Mouse (Mus musculus): Measurements from ENCODE around the gene Slc35g2. TPM values are rescaled to one million over a fixed set of nuclear protein-coding genes. Genes with fewer than 3 reads are reported as not detected.

Gene Slc35g2
- total RNA-seq, 1 experiment: 2.1 TPM

DNA sequence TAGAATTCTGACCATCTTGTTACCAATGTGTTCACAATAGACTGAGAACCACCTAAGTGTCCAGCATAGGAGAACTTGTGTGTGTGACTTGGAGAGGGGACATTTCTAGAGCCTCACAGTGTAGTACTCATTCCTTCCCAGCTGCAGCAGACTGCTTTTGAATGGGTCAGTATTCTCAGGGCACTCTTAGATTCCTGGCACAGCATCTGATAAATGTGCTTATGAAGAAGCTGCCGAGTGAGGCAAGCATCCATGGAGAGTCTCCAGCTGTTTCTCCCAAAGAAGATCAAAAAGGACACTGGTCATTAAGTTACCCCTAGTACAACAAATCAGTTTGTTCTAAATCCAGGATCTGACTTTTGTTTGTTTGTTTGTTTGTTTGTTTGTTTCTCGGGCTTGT, 2.4 kb upstream of the Slc35g2 start:
- Histone ChIP-seq H3K4me3 (ENCODE audit: insufficient read depth in 1 of 2, low read depth in 1 of 2, low read length in 2 of 2, poor library complexity in 1 of 2, severe bottlenecking in 1 of 2) (no peak overlapping the region), H3K4me1 (ENCODE audit: control insufficient read depth in 2 of 2, insufficient read depth in 2 of 2, low read length in 2 of 2, poor library complexity in 1 of 2) (0 out of 4 replicates have a peak, but pooled peaks cover 0 to 2% of the 10 kb centered on the region in 2 experiments), H3K9ac (ENCODE audit: insufficient read depth, low read depth, low read length, poor library complexity, severe bottlenecking) (no peak overlapping the region), H3K36me3 (ENCODE audit: control insufficient read depth, insufficient read depth, low read length, poor library complexity, severe bottlenecking) (no peaks in the 10 kb centered on the region), H3K27ac (ENCODE audit: insufficient read depth, low read depth, low read length, poor library complexity, severe bottlenecking) (no peak overlapping the region), H3K9me3 (ENCODE audit: control insufficient read depth, insufficient read depth, low read depth, low read length) (no peaks in the 10 kb centered on the region)
- DNase-seq (ENCODE audit: low read depth, low spot score): no peak
- in situ Hi-C loops (cut with MboI; ENCODE audit: low sequenced_read_pairs in 2 of 2, unreplicated experiment in 2 of 2): no loop called here
- TF ChIP-seq CHD2 (IDR thresholded peaks at IDR 0.05; ENCODE audit: low read depth, low read length) (no peak), ZNF384 (IDR thresholded peaks at IDR 0.05; ENCODE audit: low read depth, low read length) (no peak), HCFC1 (IDR thresholded peaks at IDR 0.05; ENCODE audit: borderline replicate concordance, insufficient read depth, low read length) (no peak), MAFK (IDR thresholded peaks at IDR 0.05; ENCODE audit: insufficient read depth, low read depth, low read length) (no peak), ZC3H11A (IDR thresholded peaks at IDR 0.05; ENCODE audit: borderline replicate concordance, low read depth, low read length) (no peak)

DNA sequence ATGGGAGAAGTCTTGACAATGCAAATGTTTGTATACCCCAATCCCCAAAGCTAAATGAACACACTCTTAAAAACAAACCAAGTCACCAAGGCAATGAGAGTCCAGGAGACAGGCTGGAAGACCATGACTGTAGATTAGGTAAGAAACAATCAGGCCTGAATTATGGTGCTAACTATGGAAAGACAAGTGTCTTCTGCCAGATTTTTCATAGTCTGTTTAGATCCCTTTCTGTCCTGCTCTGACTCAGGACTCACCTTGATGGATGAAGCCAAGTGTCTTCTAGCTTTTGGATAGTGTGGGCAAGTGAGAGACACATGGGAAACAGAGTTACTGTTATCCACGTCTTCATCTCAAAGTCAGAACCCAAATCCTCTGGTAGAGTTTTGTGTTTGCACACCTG, 621 bp upstream of the Slc35g2 start:
- Histone ChIP-seq H3K9me3 (ENCODE audit: control insufficient read depth, insufficient read depth, low read depth, low read length) (no peaks in the 10 kb centered on the region), H3K4me1 (ENCODE audit: control insufficient read depth in 2 of 2, insufficient read depth in 2 of 2, low read length in 2 of 2, poor library complexity in 1 of 2) (0 out of 4 replicates have a peak, but pooled peaks cover 0 to 2% of the 10 kb centered on the region in 2 experiments), H3K36me3 (ENCODE audit: control insufficient read depth, insufficient read depth, low read length, poor library complexity, severe bottlenecking) (no peaks in the 10 kb centered on the region), H3K27ac (ENCODE audit: insufficient read depth, low read depth, low read length, poor library complexity, severe bottlenecking) (no peak overlapping the region), H3K9ac (ENCODE audit: insufficient read depth, low read depth, low read length, poor library complexity, severe bottlenecking) (no peak overlapping the region), H3K4me3 (ENCODE audit: insufficient read depth in 1 of 2, low read depth in 1 of 2, low read length in 2 of 2, poor library complexity in 1 of 2, severe bottlenecking in 1 of 2) (no peak overlapping the region)
- no peak for TF ChIP-seq ZNF384 (IDR thresholded peaks at IDR 0.05; ENCODE audit: low read depth, low read length)
- TF ChIP-seq CHD2 (IDR thresholded peaks at IDR 0.05; ENCODE audit: low read depth, low read length): no peak
- no peak for TF ChIP-seq ZC3H11A (IDR thresholded peaks at IDR 0.05; ENCODE audit: borderline replicate concordance, low read depth, low read length)
- TF ChIP-seq MAFK (IDR thresholded peaks at IDR 0.05; ENCODE audit: insufficient read depth, low read depth, low read length): no peak
- TF ChIP-seq HCFC1 (IDR thresholded peaks at IDR 0.05; ENCODE audit: borderline replicate concordance, insufficient read depth, low read length): no peak
- no peak for DNase-seq (ENCODE audit: low read depth, low spot score)
- in situ Hi-C loops (cut with MboI; ENCODE audit: low sequenced_read_pairs in 2 of 2, unreplicated experiment in 2 of 2): no loop called here

- no peaks in the 10 kb centered on the region for H3K9me3 ChIP-seq (ENCODE audit: control insufficient read depth, insufficient read depth, low read depth, low read length)
- peak overlapping the region; percentile 35; the same call in 1 of the 2 replicates for H3K9ac ChIP-seq (ENCODE audit: insufficient read depth, low read depth, low read length, poor library complexity, severe bottlenecking)
- TF ChIP-seq CHD2 (IDR thresholded peaks at IDR 0.05; ENCODE audit: low read depth, low read length) (no peak), ZNF384 (IDR thresholded peaks at IDR 0.05; ENCODE audit: low read depth, low read length) (no peak), MAFK (IDR thresholded peaks at IDR 0.05; ENCODE audit: insufficient read depth, low read depth, low read length) (no peak), HCFC1 (IDR thresholded peaks at IDR 0.05; ENCODE audit: borderline replicate concordance, insufficient read depth, low read length) (no peak), ZC3H11A (IDR thresholded peaks at IDR 0.05; ENCODE audit: borderline replicate concordance, low read depth, low read length) (no peak)
- no peak for DNase-seq (ENCODE audit: low read depth, low spot score)
- no peaks in the 10 kb centered on the region for H3K36me3 ChIP-seq (ENCODE audit: control insufficient read depth, insufficient read depth, low read length, poor library complexity, severe bottlenecking)
- H3K4me1 ChIP-seq (ENCODE audit: control insufficient read depth in 2 of 2, insufficient read depth in 2 of 2, low read length in 2 of 2, poor library complexity in 1 of 2): 0 out of 4 replicates have a peak, but pooled peaks cover 0 to 2% of the 10 kb centered on the region in 2 experiments
- in situ Hi-C loops (cut with MboI; ENCODE audit: low sequenced_read_pairs in 2 of 2, unreplicated experiment in 2 of 2): no loop called here
- peak overlapping the region; percentile 69 to 83 for H3K4me3 ChIP-seq (ENCODE audit: insufficient read depth in 1 of 2, low read depth in 1 of 2, low read length in 2 of 2, poor library complexity in 1 of 2, severe bottlenecking in 1 of 2)
- H3K27ac ChIP-seq (ENCODE audit: insufficient read depth, low read depth, low read length, poor library complexity, severe bottlenecking): no peak overlapping the region
Observed at GRCm38 (mm10) chr9:100569798-100570625, 878 bp downstream of the Slc35g2 start.

GRCm38 (mm10) chr9:100560251-100560890, 10.5 kb downstream of the Slc35g2 start:
- Histone ChIP-seq H3K27ac (ENCODE audit: insufficient read depth, low read depth, low read length, poor library complexity, severe bottlenecking) (no peak overlapping the region), H3K36me3 (ENCODE audit: control insufficient read depth, insufficient read depth, low read length, poor library complexity, severe bottlenecking) (no peaks in the 10 kb centered on the region), H3K4me1 (ENCODE audit: control insufficient read depth in 2 of 2, insufficient read depth in 2 of 2, low read length in 2 of 2, poor library complexity in 1 of 2) (no peaks in the 10 kb centered on the region), H3K4me3 (ENCODE audit: insufficient read depth in 1 of 2, low read depth in 1 of 2, low read length in 2 of 2, poor library complexity in 1 of 2, severe bottlenecking in 1 of 2) (no peak overlapping the region), H3K9me3 (ENCODE audit: control insufficient read depth, insufficient read depth, low read depth, low read length) (no peaks in the 10 kb centered on the region), H3K9ac (ENCODE audit: insufficient read depth, low read depth, low read length, poor library complexity, severe bottlenecking) (no peak overlapping the region)
- no peak for DNase-seq (ENCODE audit: low read depth, low spot score)
- in situ Hi-C loops (cut with MboI; ENCODE audit: low sequenced_read_pairs in 2 of 2, unreplicated experiment in 2 of 2): no loop called here
- no peak for TF ChIP-seq CHD2 (IDR thresholded peaks at IDR 0.05; ENCODE audit: low read depth, low read length)
- no peak for TF ChIP-seq MAFK (IDR thresholded peaks at IDR 0.05; ENCODE audit: insufficient read depth, low read depth, low read length)
- no peak for TF ChIP-seq ZNF384 (IDR thresholded peaks at IDR 0.05; ENCODE audit: low read depth, low read length)
- TF ChIP-seq ZC3H11A (IDR thresholded peaks at IDR 0.05; ENCODE audit: borderline replicate concordance, low read depth, low read length): no peak
- TF ChIP-seq HCFC1 (IDR thresholded peaks at IDR 0.05; ENCODE audit: borderline replicate concordance, insufficient read depth, low read length): no peak

Data from ES-E14 (cell line).